Mouse (Mus musculus) right cerebral cortex, postnatal 14 days (tissue): ENCODE data around the gene Gm973.
"Not testable (repeated sequence)": the region's sequence is repeated elsewhere in the genome, so short reads cannot be mapped to it uniquely, and the experiment has no call there.

Experiments
- DNase-seq: peaks from one replicate; pipeline ENCODE4 v3.0.0; 2022

Gm973 gene

GRCm38 (mm10) chr1:59592876-59593275 lies 76.8 kb downstream of the Gm973 start:
- no peak for DNase-seq

- DNase-seq, result no peak
These were observed 77.6 kb downstream of the Gm973 start for GRCm38 (mm10) chr1:59593622-59594035.

- no peak for DNase-seq
These were observed 78.7 kb downstream of the Gm973 start for GRCm38 (mm10) chr1:59594586-59595266.

DNA sequence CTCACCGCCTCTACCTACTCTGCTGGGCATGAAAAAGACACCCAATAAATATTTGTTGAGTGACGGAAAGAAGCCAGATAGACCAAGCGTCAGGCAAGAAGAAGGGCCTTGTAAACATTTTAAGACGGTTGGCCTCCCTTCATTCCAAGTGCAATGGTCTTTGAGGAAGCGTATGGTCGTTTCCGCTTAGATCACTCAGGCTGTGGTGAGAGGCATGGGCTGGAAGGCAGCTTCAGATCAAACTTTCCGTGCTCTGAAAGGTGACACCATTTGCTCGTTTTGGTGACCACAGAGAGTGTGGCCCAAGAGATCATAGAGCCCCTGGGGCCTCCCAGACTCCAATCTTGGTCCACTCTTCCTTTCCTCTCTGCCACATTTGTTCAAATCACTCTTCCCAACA lies 79.5 kb downstream of the Gm973 start:
- no peak for DNase-seq

DNA sequence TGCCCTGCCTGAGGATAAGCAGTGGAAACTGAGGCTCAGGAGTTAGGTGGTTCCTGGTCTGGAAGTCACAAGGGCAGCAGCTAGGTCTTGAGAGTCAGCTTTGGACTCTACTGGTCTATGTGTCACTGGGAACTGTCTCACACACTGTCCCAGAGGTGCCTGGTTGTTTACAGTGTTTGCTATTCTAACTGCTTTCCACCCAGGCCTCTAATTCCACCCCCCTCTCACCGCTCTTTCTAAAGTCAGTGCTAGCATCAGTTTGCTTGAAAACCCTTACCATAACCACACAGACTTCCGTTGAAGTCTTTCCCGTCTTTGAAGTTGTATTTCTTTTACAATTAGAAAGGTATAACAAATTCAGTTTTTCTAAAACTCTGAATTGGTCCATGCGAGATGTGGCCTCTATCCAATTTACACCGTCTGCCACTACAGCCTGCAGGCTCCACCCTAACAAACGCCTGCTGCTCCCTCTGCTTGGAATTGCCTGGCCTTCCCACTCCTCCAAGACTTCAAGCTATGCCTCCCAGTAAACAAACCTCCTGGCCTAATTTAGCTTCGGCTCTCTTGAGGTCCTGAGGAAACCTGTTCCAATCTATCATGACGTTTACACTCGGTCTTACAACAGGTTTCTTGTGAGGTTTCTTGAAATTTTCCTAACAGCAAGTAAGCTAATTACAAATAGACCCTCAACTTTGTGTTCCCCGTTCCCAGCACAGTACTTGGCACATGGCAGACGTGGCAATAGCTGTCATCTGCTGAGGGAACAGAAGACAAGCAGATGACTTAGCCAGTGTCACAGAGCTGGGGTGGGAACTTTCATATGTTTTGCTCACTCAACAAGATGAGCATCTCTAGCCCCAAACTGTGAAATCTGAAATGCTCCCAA lies 86.7 kb downstream of the Gm973 start:
- DNase-seq, result no peak

- no peak for DNase-seq
These were observed 87.3 kb downstream of the Gm973 start for GRCm38 (mm10) chr1:59603417-59603712.

- DNase-seq, result no peak
These were observed 87.8 kb downstream of the Gm973 start for GRCm38 (mm10) chr1:59603893-59604292.

- no peak for DNase-seq
These were observed 90.4 kb downstream of the Gm973 start for GRCm38 (mm10) chr1:59606479-59606878.

GRCm38 (mm10) chr1:59607071-59607470 lies 91.0 kb downstream of the Gm973 start:
- no peak for DNase-seq

DNA sequence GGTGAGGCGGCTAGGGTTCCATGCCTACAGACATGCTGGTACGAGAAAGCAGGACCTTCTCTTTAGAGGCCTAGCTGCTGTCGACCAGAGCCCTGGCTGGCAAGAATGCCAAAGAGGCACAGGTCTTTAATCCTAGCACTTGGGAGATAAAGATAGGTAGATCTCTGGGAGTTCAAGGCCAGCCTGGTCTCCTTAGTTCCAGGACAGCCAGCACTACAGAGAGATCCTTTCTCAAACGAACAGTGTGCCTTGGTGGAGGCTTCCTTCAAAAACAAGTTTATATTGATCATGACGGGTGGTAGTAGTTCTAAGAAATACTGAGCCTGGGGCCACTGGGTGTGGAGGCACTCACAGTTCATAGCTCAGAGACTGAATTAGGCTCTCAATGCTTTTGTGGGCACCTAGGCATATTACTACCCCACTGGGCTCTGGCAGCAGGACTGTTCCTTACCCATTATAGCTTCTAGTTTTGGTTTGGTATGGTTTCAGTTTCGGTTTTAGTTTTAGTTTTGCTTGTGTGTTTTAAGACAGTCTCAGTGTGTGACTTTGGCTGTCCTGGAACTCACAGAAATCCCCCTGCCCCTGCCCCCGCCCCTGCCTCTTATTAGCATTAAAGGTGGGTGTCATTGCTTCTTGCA lies 92.2 kb downstream of the Gm973 start:
- no peak for DNase-seq

DNA sequence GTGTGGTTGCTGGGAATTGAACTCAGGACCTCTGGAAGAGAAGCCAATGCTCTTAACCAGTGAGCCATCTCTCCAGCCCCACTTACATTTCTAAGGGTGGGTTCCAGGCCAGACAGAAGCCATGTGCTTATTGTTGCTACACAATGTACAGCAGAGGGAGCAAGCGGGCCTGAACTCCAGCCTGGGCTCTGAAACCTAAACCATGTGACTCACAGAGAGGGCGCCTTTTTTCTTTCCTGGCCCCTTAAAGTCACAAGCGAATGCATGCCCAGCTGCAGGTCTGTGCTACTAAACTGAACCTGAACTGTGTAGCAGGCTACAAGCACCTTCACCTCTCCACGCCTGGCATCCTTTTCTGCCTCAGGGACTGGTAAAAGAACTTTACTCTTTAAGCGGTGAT lies 92.9 kb downstream of the Gm973 start:
- DNase-seq, result no peak

GRCm38 (mm10) chr1:59609458-59609857 lies 93.4 kb downstream of the Gm973 start:
- no peak for DNase-seq

DNA sequence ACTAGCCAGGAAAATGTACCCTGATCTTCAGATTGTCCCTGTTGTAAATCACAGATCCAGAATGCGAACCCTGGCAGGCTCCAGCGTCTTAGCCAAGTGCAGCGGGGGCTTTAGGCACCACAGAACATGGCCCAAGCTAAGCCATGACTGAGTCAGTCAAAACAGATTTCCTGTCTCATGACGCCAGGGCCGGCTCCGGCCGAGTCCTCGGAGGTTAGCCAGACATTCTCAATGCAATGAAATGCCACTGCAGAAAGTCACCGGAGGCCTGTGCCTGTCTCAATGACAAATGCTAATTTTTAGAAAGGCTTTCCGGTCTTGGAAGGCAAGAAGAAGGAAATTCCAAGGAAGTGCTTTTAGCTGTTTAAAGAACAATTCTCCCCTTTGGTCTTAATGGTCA lies 93.8 kb downstream of the Gm973 start:
- no peak for DNase-seq

DNA sequence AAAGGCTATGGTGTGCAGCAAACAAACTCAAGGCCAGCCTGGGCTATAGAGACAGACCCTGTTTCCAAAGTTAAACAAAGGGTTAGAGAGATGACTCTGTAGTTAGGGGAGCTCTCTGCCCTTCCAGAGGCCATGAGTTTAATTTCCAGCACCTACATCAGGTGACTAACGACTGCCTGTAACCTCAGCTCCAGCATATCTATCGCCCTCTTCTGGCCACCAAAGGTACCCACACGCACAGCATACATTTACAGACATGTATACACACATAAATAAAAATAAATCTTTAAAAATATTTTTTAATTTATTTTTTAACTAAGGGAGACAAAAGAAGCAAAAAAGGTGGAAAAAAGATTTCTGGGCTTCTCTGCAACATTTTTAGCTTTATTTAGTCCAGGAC lies 94.9 kb downstream of the Gm973 start:
- no peak for DNase-seq

GRCm38 (mm10) chr1:59613795-59614194 lies 97.7 kb downstream of the Gm973 start:
- DNase-seq, result peak; percentile 66

GRCm38 (mm10) chr1:59615021-59615420 lies 99.0 kb downstream of the Gm973 start:
- no peak for DNase-seq

- no peak for DNase-seq
These were observed 103.1 kb downstream of the Gm973 start for GRCm38 (mm10) chr1:59619201-59619600.

GRCm38 (mm10) chr1:59623325-59624017 lies 107.4 kb downstream of the Gm973 start:
- peak; percentile 78 for DNase-seq

DNA sequence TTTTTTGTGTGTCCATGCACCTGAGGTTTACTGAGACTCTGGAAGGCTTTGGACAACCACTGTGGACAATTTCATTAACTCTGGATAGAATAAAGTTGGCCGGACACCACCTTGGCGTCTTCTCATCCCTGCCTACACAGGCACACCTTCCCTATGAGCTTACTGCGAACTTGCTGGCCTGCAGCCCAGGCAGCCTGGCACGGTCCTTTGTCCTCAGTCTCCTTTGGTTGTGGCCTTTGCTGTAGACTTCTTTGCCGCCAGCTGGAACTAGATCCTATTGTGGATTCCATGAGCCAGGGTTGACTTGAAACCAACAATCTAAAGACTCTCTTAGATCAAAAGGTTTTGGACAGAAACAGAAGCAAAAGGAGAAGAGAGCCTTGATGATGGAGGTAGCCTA lies 109.3 kb downstream of the Gm973 start:
- DNase-seq, result no peak

- no peak for DNase-seq
These were observed 113.1 kb downstream of the Gm973 start for GRCm38 (mm10) chr1:59629194-59629593.

DNA sequence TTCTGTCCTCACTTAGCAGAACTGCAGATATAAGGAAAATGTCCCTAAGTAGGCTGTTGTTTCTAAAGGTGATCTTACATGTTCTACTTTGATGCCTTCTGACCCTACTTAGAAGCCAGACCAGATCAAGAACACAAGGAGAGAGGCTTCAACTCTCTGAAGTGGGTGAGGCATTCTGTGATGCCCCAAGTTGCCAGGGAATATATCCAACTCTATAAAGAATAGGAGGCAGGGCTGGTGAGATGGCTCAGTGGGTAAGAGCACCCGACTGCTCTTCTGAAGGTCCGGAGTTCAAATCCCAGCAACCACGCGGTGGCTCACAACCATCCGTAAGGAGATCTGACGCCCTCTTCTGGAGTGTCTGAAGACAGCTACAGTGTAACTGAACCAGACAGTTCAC lies 114.3 kb downstream of the Gm973 start:
- not testable (repeated sequence) for DNase-seq

DNA sequence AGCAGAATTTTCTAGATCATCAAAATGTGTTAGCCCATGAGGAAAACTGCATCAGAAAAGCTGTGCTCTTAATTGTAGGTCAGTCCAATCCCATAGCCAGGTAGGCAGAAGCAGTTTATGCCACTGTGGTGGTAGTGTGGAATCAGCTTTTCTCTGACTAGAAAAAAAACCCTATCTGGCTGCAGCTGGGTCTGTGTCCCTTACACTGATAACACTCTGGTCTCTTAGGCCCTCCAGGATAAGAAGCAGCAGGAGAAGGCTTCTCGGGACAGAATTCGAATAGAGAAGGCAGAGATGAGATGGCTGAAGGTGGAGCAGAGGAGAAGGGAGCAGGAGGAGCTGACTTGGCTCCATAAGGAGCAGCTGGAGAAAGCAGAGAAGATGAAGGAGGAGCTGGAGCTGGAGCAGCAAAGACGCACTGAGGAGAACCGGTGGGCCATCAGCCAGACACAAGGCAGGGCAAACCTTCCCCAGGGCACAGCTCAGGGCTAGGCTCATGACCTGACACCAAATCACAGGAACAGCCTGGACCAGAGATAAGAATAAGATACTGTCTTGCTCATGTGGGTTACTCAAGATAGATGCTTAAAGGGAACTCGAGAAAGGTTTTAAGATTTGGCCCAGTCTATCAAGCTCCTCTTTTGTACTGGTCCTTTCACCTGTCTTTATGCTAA lies 116.1 kb downstream of the Gm973 start:
- no peak for DNase-seq

GRCm38 (mm10) chr1:59633056-59633455 lies 117.0 kb downstream of the Gm973 start:
- DNase-seq, result no peak
